ENCODE assay signal across 8 mouse cellular contexts in the genomic region with DNA sequence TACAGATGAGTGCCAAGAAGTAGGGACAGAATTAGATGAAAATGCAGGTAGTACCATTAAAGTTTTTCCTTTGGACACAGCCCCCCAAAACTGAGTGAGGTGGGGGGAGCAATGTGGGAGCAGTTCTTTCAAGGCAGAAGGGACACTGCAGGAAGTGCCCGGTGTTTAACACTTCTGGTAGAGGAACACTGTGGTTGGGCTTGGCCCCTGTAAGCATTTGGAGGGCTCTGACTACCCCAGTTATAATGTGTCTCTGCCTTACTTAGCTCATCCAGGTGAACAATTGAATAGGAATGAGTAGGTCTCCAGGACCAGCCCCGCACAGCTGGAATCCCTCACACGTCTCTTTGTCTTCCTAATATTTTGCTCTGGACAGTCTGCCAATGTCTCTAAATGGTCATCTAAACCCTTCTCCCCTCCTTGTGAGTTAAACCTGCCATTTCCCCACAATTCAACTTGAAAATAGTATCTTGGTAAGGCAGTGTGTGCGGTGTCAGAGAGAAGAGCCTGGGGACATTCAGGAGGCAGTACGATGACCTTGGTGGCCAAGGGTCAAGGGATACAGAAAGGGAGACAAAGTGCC.
DNase-seq lines count a peak whose midpoint lies in the region; ATAC-seq and TF ChIP-seq lines count a peak whose summit lies in the region.

No protein-coding gene starts in this region.

- in situ Hi-C loops in ES-E14 (cut with MboI; ENCODE audit: low sequenced_read_pairs in 2 of 2, unreplicated experiment in 2 of 2), result no loop called here

- WGBS in heart, embryonic 15.5 days, result 83% methylated on average over 5 of the region's 5 CpGs
- 85% methylated on average over 5 of the region's 5 CpGs for WGBS in heart, adult 2 months
- WGBS in hindbrain, embryonic 11.5 days, result 72% methylated on average over 5 of the region's 5 CpGs
- WGBS in liver, postnatal 0 days (ENCODE audit: insufficient replicate concordance), result 75% methylated on average over 5 of the region's 5 CpGs

- no peak for TF ChIP-seq CTCF in heart, adult 2 months (IDR thresholded peaks at IDR 0.05)
- no peak for TF ChIP-seq CTCF in liver, postnatal 0 days (IDR thresholded peaks at IDR 0.05; ENCODE audit: low read depth)

- no peak for ATAC-seq in heart, embryonic 15.5 days (replicated peaks; ENCODE audit: insufficient number of reproducible peaks, insufficient read depth, low FRiP score, low read depth)
- ATAC-seq in hindbrain, embryonic 11.5 days (ENCODE audit: low FRiP score), result peak; percentile 17; the same call in 1 of the 2 replicates
- ATAC-seq in liver, postnatal 0 days, result no peak

- peak overlapping the region; percentile 24 for H3K4me3 ChIP-seq in heart, embryonic 15.5 days
- H3K4me3 ChIP-seq in heart, adult 2 months, result no peak overlapping the region
- peak overlapping the region in 1 of 2 experiments; percentile 25; a peak in 2 of 4 replicates for H3K4me3 ChIP-seq in ES-E14 (ENCODE audit: insufficient read depth in 1 of 2, low read depth in 1 of 2, low read length in 2 of 2, poor library complexity in 1 of 2, severe bottlenecking in 1 of 2)
- H3K4me3 ChIP-seq in hindbrain, embryonic 11.5 days (ENCODE audit: low read depth, low read length), result no peak overlapping the region
- no peak overlapping the region for H3K4me3 ChIP-seq in liver, postnatal 0 days (ENCODE audit: low read depth, low read length)

- H3K4me2 ChIP-seq in heart, embryonic 15.5 days, result peak overlapping the region; percentile 49
- H3K4me2 ChIP-seq in hindbrain, embryonic 11.5 days (replicated peaks; ENCODE audit: low read depth, low read length), result peak overlapping the region; percentile 32
- peak overlapping the region; percentile 66 for H3K4me2 ChIP-seq in liver, postnatal 0 days (ENCODE audit: low read depth, low read length)

- no peaks in the 10 kb centered on the region for H3K79me2 ChIP-seq in heart, adult 2 months (replicated peaks; ENCODE audit: control insufficient read depth, insufficient read depth, low read length)

- H3K27ac ChIP-seq in heart, embryonic 15.5 days, result no peak overlapping the region
- H3K27ac ChIP-seq in heart, adult 2 months, result no peak overlapping the region
- peak overlapping the region; percentile 11; the same call in 1 of the 2 replicates for H3K27ac ChIP-seq in ES-E14 (ENCODE audit: insufficient read depth, low read depth, low read length, poor library complexity, severe bottlenecking)
- no peak overlapping the region for H3K27ac ChIP-seq in hindbrain, embryonic 11.5 days (ENCODE audit: low read depth, low read length)
- H3K27ac ChIP-seq in liver, postnatal 0 days (ENCODE audit: low read depth), result no peak overlapping the region

- no peak for TF ChIP-seq POLR2A in heart, adult 2 months (IDR thresholded peaks at IDR 0.05; ENCODE audit: insufficient read depth, low read depth, low read length)

- H3K9me3 ChIP-seq in heart, embryonic 15.5 days (replicated peaks), result no peaks in the 10 kb centered on the region
- H3K9me3 ChIP-seq in ES-E14 (ENCODE audit: control insufficient read depth, insufficient read depth, low read depth, low read length), result no peaks in the 10 kb centered on the region
- no peaks in the 10 kb centered on the region for H3K9me3 ChIP-seq in hindbrain, embryonic 11.5 days (ENCODE audit: control insufficient read depth, low read length)
- no peaks in the 10 kb centered on the region for H3K9me3 ChIP-seq in liver, postnatal 0 days (ENCODE audit: low read length)

- no peak for DNase-seq in heart, adult 2 months
- DNase-seq in ES-E14 (ENCODE audit: low read depth, low spot score), result no peak
- DNase-seq in hindbrain, embryonic 11.5 days (ENCODE audit: low spot score), result no peak
- no peak for DNase-seq in liver, postnatal 0 days
- no peak for DNase-seq in adrenal gland, postnatal 36 days
- DNase-seq in urinary bladder, postnatal 36 days (ENCODE audit: low spot score in 2 of 2), result no peak
- DNase-seq in cerebellum, adult 9-10 months, result no peak

- intact Hi-C loops in heart, adult 2 months (cut with DNase I), result no loop called here

- no peaks in the 10 kb centered on the region for H3K36me3 ChIP-seq in heart, embryonic 15.5 days
- no peaks in the 10 kb centered on the region for H3K36me3 ChIP-seq in heart, adult 2 months (ENCODE audit: control insufficient read depth, insufficient read depth, low read length)
- no peaks in the 10 kb centered on the region for H3K36me3 ChIP-seq in ES-E14 (ENCODE audit: control insufficient read depth, insufficient read depth, low read length, poor library complexity, severe bottlenecking)
- H3K36me3 ChIP-seq in hindbrain, embryonic 11.5 days (ENCODE audit: control insufficient read depth, insufficient read depth, low read length), result no peaks in the 10 kb centered on the region
- no peaks in the 10 kb centered on the region for H3K36me3 ChIP-seq in liver, postnatal 0 days (replicated peaks; ENCODE audit: insufficient read depth, low read length)

- peaks cover 17% of the 10 kb centered on the region; the same call in 1 of the 2 replicates for H3K4me1 ChIP-seq in heart, embryonic 15.5 days (replicated peaks)
- peaks cover 2% of the 10 kb centered on the region; the same call in 1 of the 2 replicates for H3K4me1 ChIP-seq in heart, adult 2 months (ENCODE audit: control insufficient read depth, insufficient read depth, low read length)
- peaks cover 18 to 28% of the 10 kb centered on the region in 2 experiments for H3K4me1 ChIP-seq in ES-E14 (ENCODE audit: control insufficient read depth in 2 of 2, insufficient read depth in 2 of 2, low read length in 2 of 2, poor library complexity in 1 of 2)
- H3K4me1 ChIP-seq in hindbrain, embryonic 11.5 days (replicated peaks; ENCODE audit: control insufficient read depth, insufficient read depth, low read length), result no peaks in the 10 kb centered on the region; the same call in 1 of the 2 replicates
- H3K4me1 ChIP-seq in liver, postnatal 0 days (ENCODE audit: insufficient read depth), result peaks cover 10% of the 10 kb centered on the region

- no peak overlapping the region for H3K9ac ChIP-seq in heart, embryonic 15.5 days
- no peak overlapping the region for H3K9ac ChIP-seq in heart, adult 2 months (ENCODE audit: low read depth, low read length)
- H3K9ac ChIP-seq in ES-E14 (ENCODE audit: insufficient read depth, low read depth, low read length, poor library complexity, severe bottlenecking), result no peak overlapping the region
- no peak overlapping the region for H3K9ac ChIP-seq in hindbrain, embryonic 11.5 days (ENCODE audit: low read depth, low read length)
- H3K9ac ChIP-seq in liver, postnatal 0 days (replicated peaks), result no peak overlapping the region

- no peaks in the 10 kb centered on the region for H3K27me3 ChIP-seq in heart, embryonic 15.5 days
- no peaks in the 10 kb centered on the region for H3K27me3 ChIP-seq in heart, adult 2 months (ENCODE audit: control insufficient read depth, insufficient read depth, low read length)
- no peaks in the 10 kb centered on the region for H3K27me3 ChIP-seq in hindbrain, embryonic 11.5 days (ENCODE audit: control insufficient read depth, insufficient read depth, low read length)
- no peaks in the 10 kb centered on the region for H3K27me3 ChIP-seq in liver, postnatal 0 days (ENCODE audit: insufficient read depth, low read length)

- TF ChIP-seq EP300 in heart, adult 2 months (IDR thresholded peaks at IDR 0.05; ENCODE audit: insufficient read depth, low read depth, low read length), result no peak
- no peak for TF ChIP-seq EP300 in liver, postnatal 0 days (IDR thresholded peaks at IDR 0.05; ENCODE audit: low read depth)

TF ChIP-seq in ES-E14, 5 proteins besides CTCF, POLR2A, EP300 and RAD21:
- TF ChIP-seq HCFC1 (IDR thresholded peaks at IDR 0.05; ENCODE audit: borderline replicate concordance, insufficient read depth, low read length) (no peak), ZNF384 (IDR thresholded peaks at IDR 0.05; ENCODE audit: low read depth, low read length) (no peak), MAFK (IDR thresholded peaks at IDR 0.05; ENCODE audit: insufficient read depth, low read depth, low read length) (no peak), CHD2 (IDR thresholded peaks at IDR 0.05; ENCODE audit: low read depth, low read length) (no peak), ZC3H11A (IDR thresholded peaks at IDR 0.05; ENCODE audit: borderline replicate concordance, low read depth, low read length) (no peak)
